Mouse (Mus musculus) adrenal gland, postnatal 25 days (tissue): ENCODE data around the gene Eif6. TPM values are rescaled to one million over a fixed set of nuclear protein-coding genes. Genes with fewer than 3 reads are reported as not detected.

ENCODE experiments used
- DNase-seq: peaks from one replicate; pipeline ENCODE4 v3.0.0; 2021; ENCODE audit warnings: mixed read lengths
- total RNA-seq: library from RNA; stranded (reverse); gene quantifications from 2 replicates; pipeline ENCODE4 v1.2.3, GENCODE M21; 2021

Eif6 gene
- total RNA-seq, 1 experiment from 2014 or later = 112 TPM

- no peak for DNase-seq
Measured at GRCm38 (mm10) chr2:155787949-155788931, 38.5 kb downstream of the Eif6 start.

- no peak for DNase-seq
Measured at GRCm38 (mm10) chr2:155786905-155787304, 39.8 kb downstream of the Eif6 start.

GRCm38 (mm10) chr2:155784534-155784933 is 42.2 kb downstream of the Eif6 start:
- no peak for DNase-seq

GRCm38 (mm10) chr2:155779506-155779905 is 47.2 kb downstream of the Eif6 start:
- DNase-seq = no peak

GRCm38 (mm10) chr2:155779066-155779465 is 47.7 kb downstream of the Eif6 start:
- no peak for DNase-seq

- no peak for DNase-seq
Measured at GRCm38 (mm10) chr2:155778004-155778403, 48.7 kb downstream of the Eif6 start.

- no peak for DNase-seq
Measured at GRCm38 (mm10) chr2:155777688-155777985, 49.1 kb downstream of the Eif6 start.

- no peak for DNase-seq
Measured at GRCm38 (mm10) chr2:155776824-155777687, 49.7 kb downstream of the Eif6 start.

- DNase-seq = peak; percentile 77
Measured at GRCm38 (mm10) chr2:155775685-155776263, 51.0 kb downstream of the Eif6 start.

GRCm38 (mm10) chr2:155774927-155775684 is 51.6 kb downstream of the Eif6 start, which contains the start of gene Mmp24:
Mmp24 (plus strand) TSS chr2:155775342.
- no peak for DNase-seq

- no peak for DNase-seq
Measured at GRCm38 (mm10) chr2:155774261-155774926, 52.3 kb downstream of the Eif6 start.

- DNase-seq = no peak
Measured at GRCm38 (mm10) chr2:155773664-155774063, 53.1 kb downstream of the Eif6 start.

Other genes with a start within 250 kb of the Eif6 start
- gene Gss, start 234.1 kb downstream of the Eif6 start, total RNA-seq = 67.6 and 82.2 TPM in 2 replicates
- gene Myh7b, start 215.7 kb downstream of the Eif6 start, total RNA-seq = 0.24 TPM in 1 of 2 replicates, not detected in the other
- 150 and 170 TPM in 2 replicates for gene Trpc4ap, start 134.5 kb downstream of the Eif6 start, total RNA-seq
- 39.8 and 39.9 TPM in 2 replicates for gene Edem2, start 97.5 kb downstream of the Eif6 start, total RNA-seq
- gene Gm17581, start 91.1 kb downstream of the Eif6 start, total RNA-seq = not detected in 2 replicates
- gene Procr, start 75.8 kb downstream of the Eif6 start, total RNA-seq = 21.8 and 24.0 TPM in 2 replicates
- 1.9 and 2.3 TPM in 2 replicates for gene Mmp24, start 51.6 kb downstream of the Eif6 start, total RNA-seq
- 159 and 181 TPM in 2 replicates for gene BC029722, start 7.5 kb downstream of the Eif6 start, total RNA-seq
- gene Fam83c, start 7.9 kb upstream of the Eif6 start, total RNA-seq = 0.06 TPM in 1 of 2 replicates, not detected in the other
- 74.4 and 114 TPM in 2 replicates for gene Uqcc1, start 103.4 kb upstream of the Eif6 start, total RNA-seq
- gene Gm15557, start 113.8 kb upstream of the Eif6 start, total RNA-seq = not detected in 2 replicates
- gene Gdf5, start 118.4 kb upstream of the Eif6 start, total RNA-seq = 1.3 TPM in 1 of 2 replicates, not detected in the other
- 12.2 and 19.0 TPM in 2 replicates for gene Cep250, start 129.5 kb upstream of the Eif6 start, total RNA-seq
- gene 6430550D23Rik, start 181.1 kb upstream of the Eif6 start, total RNA-seq = 4.0 and 4.3 TPM in 2 replicates
- 242 and 246 TPM in 2 replicates for gene Ergic3, start 181.1 kb upstream of the Eif6 start, total RNA-seq
- not detected in 2 replicates for gene Fer1l4, start 226.0 kb upstream of the Eif6 start, total RNA-seq
- 2.4 and 2.9 TPM in 2 replicates for gene Spag4, start 238.2 kb upstream of the Eif6 start, total RNA-seq